Mouse (Mus musculus) c-Kit-positive CD71-negative TER-119-negative erythroid progenitor cells, embryonic 14.5 days (primary cell): Measurements from ENCODE around the gene Qrich2.

Experiments
- DNase-seq: peaks from one replicate; pipeline ENCODE4 v3.0.0-alpha.2; 2013; ENCODE audit warnings: low read depth

Qrich2 gene

GRCm38 (mm10) chr11:116445596-116446307, 20.3 kb downstream of the Qrich2 start:
- DNase-seq = peak; percentile 83

GRCm38 (mm10) chr11:116443935-116444334, 22.1 kb downstream of the Qrich2 start:
- DNase-seq = no peak

- no peak for DNase-seq
These were observed 22.7 kb downstream of the Qrich2 start for GRCm38 (mm10) chr11:116443311-116443710.

- DNase-seq = no peak
These were observed 23.2 kb downstream of the Qrich2 start for GRCm38 (mm10) chr11:116442867-116443177.

- DNase-seq = no peak
These were observed 23.7 kb downstream of the Qrich2 start for GRCm38 (mm10) chr11:116442129-116442866.

GRCm38 (mm10) chr11:116440408-116441068, 25.5 kb downstream of the Qrich2 start:
- DNase-seq = no peak

- no peak for DNase-seq
These were observed 26.5 kb downstream of the Qrich2 start for GRCm38 (mm10) chr11:116439269-116440240.

GRCm38 (mm10) chr11:116437541-116437940, 28.5 kb downstream of the Qrich2 start:
- DNase-seq = no peak

- DNase-seq = peak; percentile 69
These were observed 29.2 kb downstream of the Qrich2 start for GRCm38 (mm10) chr11:116436725-116437331.

GRCm38 (mm10) chr11:116435992-116436724, 29.9 kb downstream of the Qrich2 start:
- no peak for DNase-seq

- no peak for DNase-seq
These were observed 30.9 kb downstream of the Qrich2 start for GRCm38 (mm10) chr11:116434967-116435752.

GRCm38 (mm10) chr11:116434287-116434966, 31.6 kb downstream of the Qrich2 start:
- DNase-seq = no peak

- DNase-seq = peak; percentile 99
These were observed 32.4 kb downstream of the Qrich2 start, which contains the start of gene Ubald2 for GRCm38 (mm10) chr11:116433356-116434286. Ubald2 (plus strand) TSS chr11:116434094.

GRCm38 (mm10) chr11:116432593-116433355, 33.3 kb downstream of the Qrich2 start:
- DNase-seq = no peak

GRCm38 (mm10) chr11:116432127-116432526, 33.9 kb downstream of the Qrich2 start:
- DNase-seq = no peak

- no peak for DNase-seq
These were observed 34.5 kb downstream of the Qrich2 start for GRCm38 (mm10) chr11:116431428-116432077.
